Mouse (Mus musculus) testis, adult 2 months (tissue): ENCODE data around the gene Gcnt2. TPM values are rescaled to one million over a fixed set of nuclear protein-coding genes. Genes with fewer than 3 reads are reported as not detected.
"Not testable (repeated sequence)": the region's sequence is repeated elsewhere in the genome, so short reads cannot be mapped to it uniquely, and the experiment has no call there.

Source experiments
- H3K27ac ChIP-seq: fragments of 200-500 bp; 2 replicates; pipeline ENCODE4 v1.5.1; 2012; ENCODE audit warnings: low read depth, low read length; ENCODE audit not compliant: control insufficient read depth, insufficient read depth
- H3K27me3 ChIP-seq: fragments of 200-500 bp; 2 replicates; pipeline ENCODE4 v1.6.1; 2012; ENCODE audit warnings: mild to moderate bottlenecking, low read length, moderate library complexity; ENCODE audit not compliant: control insufficient read depth, insufficient read depth
- H3K36me3 ChIP-seq: fragments of 200-500 bp; 2 replicates; pipeline ENCODE4 v1.6.1; 2012; ENCODE audit warnings: mild to moderate bottlenecking, low read length; ENCODE audit not compliant: control insufficient read depth, insufficient read depth
- H3K4me1 ChIP-seq: fragments of 200-500 bp; 2 replicates; pipeline ENCODE4 v1.6.1; 2012; ENCODE audit warnings: low read length; ENCODE audit not compliant: control insufficient read depth, insufficient read depth
- H3K4me3 ChIP-seq: fragments of 200-500 bp; 2 replicates; pipeline ENCODE4 v1.5.1; 2012; ENCODE audit warnings: low read depth, mild to moderate bottlenecking, low read length, moderate library complexity, mixed read lengths; ENCODE audit not compliant: control insufficient read depth
- CTCF ChIP-seq: fragments of 200-500 bp; IDR thresholded peaks from 2 replicates; pipeline ENCODE4 v1.5.1; 2012; ENCODE audit warnings: low read depth, mild to moderate bottlenecking, inconsistent platforms, low read length, moderate library complexity; ENCODE audit not compliant: control insufficient read depth, insufficient read depth, insufficient replicate concordance
- POLR2A ChIP-seq: fragments of 200-500 bp; IDR thresholded peaks from 2 replicates; pipeline ENCODE4 v1.6.1; 2012; ENCODE audit warnings: low read depth, mild to moderate bottlenecking, inconsistent platforms, low read length, moderate library complexity; ENCODE audit not compliant: control insufficient read depth
- polyA plus RNA-seq: library from polyadenylated mRNA; depleted of rRNA; stranded (reverse); fragments of >200 nt; gene quantifications from 2 replicates; pipeline ENCODE4 v1.2.3, GENCODE M21; 2012

Gene Gcnt2
- polyA plus RNA-seq, 1 experiment: 0.32 TPM

GRCm38 (mm10) chr13:40988418-40988817 is 128.9 kb downstream of the Gcnt2 start:
- TF ChIP-seq POLR2A: no peak
- no peak for TF ChIP-seq CTCF
- no peak overlapping the region for H3K27ac ChIP-seq
- H3K36me3 ChIP-seq: no peaks in the 10 kb centered on the region
- H3K4me3 ChIP-seq: no peak overlapping the region
- H3K27me3 ChIP-seq: no peaks in the 10 kb centered on the region
- H3K4me1 ChIP-seq: no peaks in the 10 kb centered on the region

- H3K4me3 ChIP-seq: no peak overlapping the region
- H3K27ac ChIP-seq: no peak overlapping the region
- TF ChIP-seq CTCF (no peak), POLR2A (no peak)
Measured at GRCm38 (mm10) chr13:40994487-40995263, 135.1 kb downstream of the Gcnt2 start.

GRCm38 (mm10) chr13:40998537-40998936 is 139.0 kb downstream of the Gcnt2 start:
- H3K4me1 ChIP-seq, H3K27me3 ChIP-seq, H3K4me3 ChIP-seq, H3K36me3 ChIP-seq, H3K27ac ChIP-seq: not testable (repeated sequence)

More at GRCm38 (mm10) chr13:40994487-40995263, 135.1 kb downstream of the Gcnt2 start:
- Histone ChIP-seq H3K36me3 (no peaks in the 10 kb centered on the region), H3K27me3 (no peaks in the 10 kb centered on the region), H3K4me1 (no peaks in the 10 kb centered on the region)

GRCm38 (mm10) chr13:41000140-41000925 is 140.8 kb downstream of the Gcnt2 start:
- H3K4me3 ChIP-seq: peak overlapping the region; percentile 97
- TF ChIP-seq POLR2A (no peak), CTCF (no peak)

GRCm38 (mm10) chr13:41000926-41001639 is 141.5 kb downstream of the Gcnt2 start, which contains the start of gene Pak1ip1:
Gene Pak1ip1 (plus strand): TSS chr13:41001023.
- no peak for TF ChIP-seq CTCF
- peak; percentile 32; the same call in 1 of the 2 replicates for TF ChIP-seq POLR2A
- Histone ChIP-seq H3K4me1 (peaks cover 4% of the 10 kb centered on the region; the same call in 1 of the 2 replicates), H3K36me3 (no peaks in the 10 kb centered on the region), H3K27me3 (no peaks in the 10 kb centered on the region), H3K27ac (peak within 1 kb of the TSS; percentile 98), H3K4me3 (peak within 1 kb of the TSS; percentile 97)

More at GRCm38 (mm10) chr13:41000140-41000925, 140.8 kb downstream of the Gcnt2 start:
- no peaks in the 10 kb centered on the region for H3K36me3 ChIP-seq
- peaks cover 4% of the 10 kb centered on the region; the same call in 1 of the 2 replicates for H3K4me1 ChIP-seq
- H3K27me3 ChIP-seq: no peaks in the 10 kb centered on the region
- peak overlapping the region; percentile 98 for H3K27ac ChIP-seq

GRCm38 (mm10) chr13:41002001-41002400 is 142.4 kb downstream of the Gcnt2 start:
- Histone ChIP-seq H3K27me3 (no peaks in the 10 kb centered on the region), H3K36me3 (peaks cover 1% of the 10 kb centered on the region; the same call in 1 of the 2 replicates), H3K4me3 (no peak overlapping the region), H3K27ac (no peak overlapping the region), H3K4me1 (peaks cover 4% of the 10 kb centered on the region; the same call in 1 of the 2 replicates)
- TF ChIP-seq POLR2A: no peak

GRCm38 (mm10) chr13:41006244-41006643 is 146.7 kb downstream of the Gcnt2 start:
- TF ChIP-seq CTCF (no peak), POLR2A (no peak)
- no peaks in the 10 kb centered on the region for H3K27me3 ChIP-seq
- 0 out of 2 replicates have a peak, but pooled peaks cover 2% of the 10 kb centered on the region for H3K4me1 ChIP-seq
- no peak overlapping the region for H3K27ac ChIP-seq
- peaks cover 3% of the 10 kb centered on the region for H3K36me3 ChIP-seq
- no peak overlapping the region for H3K4me3 ChIP-seq
